Mouse (Mus musculus): ENCODE results near the gene Btbd7.

Gene Btbd7

DNA sequence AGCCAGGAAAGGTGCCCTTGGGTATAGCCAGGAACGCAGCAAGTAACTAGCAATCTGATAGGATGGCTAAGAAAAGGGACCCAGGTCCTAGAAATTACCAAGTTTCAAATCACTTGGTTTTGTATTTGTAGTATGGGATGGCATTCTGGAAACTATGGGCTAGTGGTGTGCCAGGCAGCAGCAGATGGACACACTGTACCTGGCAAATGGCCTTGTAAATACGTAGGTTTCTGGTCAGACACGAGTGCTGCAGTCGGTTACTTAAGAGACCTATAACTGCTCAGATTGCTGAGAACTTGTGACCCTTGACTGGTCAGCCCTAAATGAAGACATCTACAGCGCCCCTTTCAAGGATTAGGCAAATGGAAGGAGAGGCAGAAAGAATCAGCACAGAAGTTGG is 100.1 kb downstream of the Btbd7 start:
- no peak for DNase-seq

GRCm38 (mm10) chr12:102776035-102776434 is 102.2 kb downstream of the Btbd7 start:
- DNase-seq: no peak

DNA sequence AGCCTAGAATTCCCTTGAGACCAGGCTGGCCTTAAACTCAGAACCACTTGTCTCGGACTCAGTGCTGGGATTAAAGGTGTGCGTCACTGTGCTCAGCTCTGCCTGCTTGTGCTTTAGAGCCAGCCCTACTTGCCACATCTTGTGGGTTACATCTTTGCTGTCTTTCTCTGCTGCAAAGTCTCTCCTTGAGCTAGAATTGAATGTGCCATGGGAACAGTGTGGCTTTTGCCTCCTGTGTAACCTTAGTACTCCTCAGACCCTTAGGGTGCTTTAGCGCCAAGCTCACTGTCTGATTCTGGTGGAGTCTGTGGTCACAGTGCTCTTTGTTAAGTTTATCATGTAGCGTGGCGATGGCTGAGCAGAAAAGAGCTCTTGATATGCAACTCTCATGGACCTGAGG is 105.6 kb downstream of the Btbd7 start:
- DNase-seq: no peak

- no peak for DNase-seq
Measured at GRCm38 (mm10) chr12:102771601-102772000, 106.7 kb downstream of the Btbd7 start.

DNA sequence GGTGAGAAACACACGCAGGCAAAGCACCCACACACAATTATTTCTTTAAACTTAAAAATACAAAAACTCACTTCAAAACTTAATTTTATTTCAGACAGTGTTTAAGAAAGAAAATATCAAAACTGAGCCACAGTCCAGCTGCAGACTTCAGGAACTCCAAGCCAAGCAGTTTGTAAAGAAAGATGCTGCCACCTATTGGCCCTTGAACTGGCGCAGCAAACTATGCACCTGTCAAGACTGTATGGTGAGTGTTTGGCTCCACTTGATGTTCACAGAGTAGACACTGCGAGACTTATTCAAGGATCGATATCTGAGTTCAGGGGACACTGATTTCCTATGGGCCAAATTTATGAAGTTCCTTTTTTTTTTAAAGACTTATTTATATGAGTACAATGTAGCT is 109.3 kb downstream of the Btbd7 start:
- no peak for DNase-seq

DNA sequence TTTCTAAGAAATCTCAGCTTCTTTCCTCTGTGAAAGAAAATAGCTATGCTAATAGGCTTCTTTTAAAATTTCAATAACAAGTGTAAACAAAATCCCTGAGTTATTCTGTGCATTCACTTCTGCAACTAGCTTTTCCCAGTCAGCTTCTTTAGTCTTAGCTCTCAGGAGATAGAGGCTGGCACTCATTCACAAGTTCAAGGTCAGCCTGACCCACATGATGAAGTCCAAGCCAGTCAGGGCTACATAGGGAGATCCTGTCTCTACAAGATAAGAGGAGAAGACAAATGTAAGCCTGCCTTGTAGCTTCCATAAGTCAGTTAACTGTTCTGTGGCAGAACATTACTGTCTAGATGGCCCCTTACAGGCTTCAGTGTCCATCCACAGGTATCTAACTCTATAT is 114.6 kb downstream of the Btbd7 start:
- no peak for DNase-seq

DNA sequence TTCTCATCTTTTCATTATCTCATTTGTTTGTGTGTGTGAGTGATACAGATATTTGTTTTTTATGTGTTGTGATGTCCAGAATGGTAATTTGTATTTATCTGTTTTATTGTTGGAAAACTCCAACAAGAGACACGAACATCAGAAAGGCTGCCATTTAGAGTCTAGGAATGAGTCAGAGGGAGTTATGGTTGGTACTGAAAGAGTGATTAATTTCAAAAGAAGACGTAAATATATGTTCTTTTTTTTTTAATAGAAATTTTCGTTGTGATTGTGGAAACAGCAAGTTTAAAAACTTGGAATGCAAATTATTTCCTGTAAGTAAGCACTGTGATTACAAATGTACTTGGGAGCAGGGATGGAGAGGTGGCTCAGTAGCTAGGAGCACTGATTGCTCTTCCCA is 116.6 kb downstream of the Btbd7 start:
- no peak for DNase-seq

DNA sequence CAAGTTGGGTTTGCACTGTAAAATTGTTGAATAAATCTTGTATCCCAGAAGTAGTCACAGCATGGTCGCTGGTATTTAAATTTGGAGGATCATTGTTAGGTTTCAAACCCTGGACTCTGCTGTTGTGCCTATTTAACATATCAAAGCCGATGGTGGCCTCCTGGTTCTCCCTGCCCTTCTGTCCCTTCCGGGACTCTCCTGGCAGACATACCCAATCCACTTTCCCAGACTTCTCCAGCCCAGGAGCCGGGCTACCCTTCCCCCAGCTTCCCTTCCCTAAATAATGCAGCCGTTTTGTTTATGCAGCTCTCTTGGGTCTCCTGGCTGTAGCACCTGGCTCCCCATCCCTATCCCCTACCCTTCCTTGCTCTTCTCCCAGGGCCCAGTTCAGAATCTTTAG is 119.3 kb downstream of the Btbd7 start:
- DNase-seq: no peak

- DNase-seq: no peak
Measured at GRCm38 (mm10) chr12:102758403-102758756, 119.9 kb downstream of the Btbd7 start, which contains the start of gene Gm20604. Gene Gm20604 (minus strand): TSS chr12:102758672.

- peak; percentile 98 for DNase-seq
Measured at GRCm38 (mm10) chr12:102757689-102758402, 120.4 kb downstream of the Btbd7 start, which contains the start of the genes Gm28051, Gon7 and Ubr7. Gene Gm28051 (minus strand): TSS chr12:102757765. Gene Gon7 (minus strand): TSS chr12:102757803. Gene Ubr7 (plus strand): TSS chr12:102757967.

- no peak for DNase-seq
Measured at GRCm38 (mm10) chr12:102757055-102757688, 121.1 kb downstream of the Btbd7 start.

DNA sequence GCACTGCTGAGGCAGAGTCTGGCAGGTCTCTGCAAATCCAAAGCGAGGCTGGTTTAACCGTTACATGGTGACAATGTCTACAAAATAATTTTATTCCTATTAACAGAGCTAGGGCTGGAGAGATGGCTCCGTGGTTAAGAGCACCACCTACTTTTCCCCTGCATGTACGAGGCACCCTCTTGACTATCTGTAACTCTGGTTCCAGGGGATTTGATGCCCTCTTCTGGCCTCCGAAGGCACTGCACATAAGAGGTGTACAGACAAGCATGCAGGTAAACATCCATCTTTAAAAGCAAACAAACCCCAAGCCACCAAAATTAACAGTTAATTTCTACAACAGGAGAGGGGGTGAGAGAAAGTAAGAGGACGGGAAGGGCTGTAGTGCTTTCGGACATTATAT is 122.0 kb downstream of the Btbd7 start:
- no peak for DNase-seq

DNA sequence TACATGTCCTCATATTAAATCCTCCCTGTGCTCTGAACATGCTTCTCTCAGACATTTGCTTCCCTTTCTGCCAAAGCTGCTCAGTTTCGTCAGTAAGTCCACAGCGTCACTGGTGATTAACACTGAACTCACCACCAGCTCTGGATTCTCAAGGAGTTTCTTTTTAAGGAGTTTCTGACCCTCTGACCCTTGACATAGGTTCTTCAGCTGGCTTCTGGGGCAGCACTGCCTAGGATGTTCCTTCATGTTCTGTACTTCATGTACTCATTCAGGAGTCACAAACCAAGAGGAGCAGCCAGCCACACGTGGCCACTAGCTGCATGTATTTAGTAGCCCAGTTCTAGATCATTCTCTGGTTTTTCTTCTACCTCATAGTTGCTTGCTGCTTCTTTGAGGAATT is 130.0 kb downstream of the Btbd7 start:
- DNase-seq: no peak

- DNase-seq: no peak
Measured at GRCm38 (mm10) chr12:102744839-102745238, 133.4 kb downstream of the Btbd7 start.

DNA sequence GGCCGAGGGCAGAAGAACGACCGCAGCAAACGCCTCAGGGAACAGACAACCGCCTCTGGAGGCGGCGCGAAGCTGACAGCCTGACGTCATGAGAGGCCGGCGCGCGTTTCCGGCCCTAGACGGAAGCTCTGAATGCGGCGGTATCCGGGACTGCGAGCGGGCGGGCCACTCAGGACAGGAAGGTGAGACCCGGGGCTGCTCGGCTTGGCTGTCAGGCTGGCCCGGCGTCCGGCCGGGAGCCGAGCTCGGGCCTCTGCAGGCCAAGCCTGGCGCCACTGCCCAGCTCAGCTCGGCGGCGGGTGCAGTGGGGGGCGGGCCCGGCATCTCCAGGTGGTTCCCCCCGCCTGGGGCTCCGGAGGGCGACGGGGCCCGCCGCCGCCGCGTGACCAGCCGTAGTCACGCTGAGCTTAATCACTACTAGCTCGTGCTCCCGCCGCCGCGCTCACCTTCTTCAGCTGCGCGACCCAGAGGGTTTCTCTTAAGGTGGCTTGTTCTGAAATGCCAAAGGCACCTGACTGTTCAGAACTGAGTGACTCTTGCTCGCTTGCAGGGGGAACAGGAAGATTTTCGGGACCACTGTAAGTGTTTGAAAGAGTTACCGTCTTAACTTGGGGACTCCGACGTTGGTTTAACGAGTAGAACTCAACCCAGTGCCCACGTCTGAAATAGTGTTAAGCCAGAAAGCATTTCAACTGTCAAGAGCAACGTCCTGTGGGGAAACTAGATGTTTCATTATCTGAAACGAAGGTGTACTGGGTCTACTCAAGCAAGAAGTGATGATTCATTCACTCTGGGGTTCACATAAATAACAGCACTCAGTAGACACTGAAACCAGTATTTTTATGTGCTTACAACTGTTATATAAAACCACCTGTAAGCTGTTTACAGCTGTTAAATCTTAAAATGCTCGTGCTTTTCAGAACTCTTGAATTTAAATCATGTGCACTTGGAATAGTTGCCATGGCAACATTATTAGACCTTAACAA is 134.4 kb downstream of the Btbd7 start, which contains the start of the genes Moap1 and Tmem251:
Gene Moap1 (minus strand): TSS at position 73 of the 986 bp plus-strand sequence.
Gene Tmem251 (plus strand): TSS at position 174 of the 986 bp plus-strand sequence.
- DNase-seq: peak; percentile 93

- no peak for DNase-seq
Measured at GRCm38 (mm10) chr12:102743036-102743588, 135.2 kb downstream of the Btbd7 start.

DNA sequence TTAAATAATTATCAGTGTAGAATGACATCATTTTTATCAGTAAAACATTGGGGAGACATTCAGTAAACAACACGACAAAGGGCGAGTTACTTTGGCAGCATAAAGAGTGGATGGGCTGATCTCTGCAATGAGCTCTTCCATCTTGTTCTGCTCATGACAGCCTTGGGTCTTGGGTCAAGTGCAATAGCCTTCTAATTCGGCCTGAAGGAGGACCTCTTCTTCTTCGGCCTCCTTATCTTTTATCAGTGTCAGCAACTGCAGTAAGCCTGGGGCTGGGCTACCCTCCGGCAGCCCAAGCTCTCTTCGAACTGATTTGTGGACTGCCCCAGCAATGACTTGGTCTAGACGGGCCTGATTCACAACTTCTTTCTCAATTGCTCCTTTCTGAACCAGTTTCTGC is 136.2 kb downstream of the Btbd7 start:
- no peak for DNase-seq

DNA sequence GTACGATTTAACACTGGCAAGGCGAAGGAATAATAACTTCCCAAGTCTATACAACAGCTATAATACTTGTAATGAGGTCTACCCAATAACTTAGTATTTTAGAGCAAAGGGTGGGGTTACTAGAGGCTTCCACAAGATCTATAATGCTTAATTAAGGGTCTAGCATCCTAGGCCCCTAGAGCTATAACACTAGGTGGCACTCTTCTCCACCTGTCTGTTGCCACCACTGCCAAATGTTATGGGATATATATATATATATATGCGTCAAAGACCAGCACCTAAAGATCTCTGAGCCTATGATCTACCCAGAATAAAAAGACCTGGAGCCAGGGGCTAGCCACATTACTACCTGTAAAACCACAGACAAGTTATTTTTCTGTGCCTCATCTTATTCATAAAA is 138.0 kb downstream of the Btbd7 start:
- no peak for DNase-seq

DNA sequence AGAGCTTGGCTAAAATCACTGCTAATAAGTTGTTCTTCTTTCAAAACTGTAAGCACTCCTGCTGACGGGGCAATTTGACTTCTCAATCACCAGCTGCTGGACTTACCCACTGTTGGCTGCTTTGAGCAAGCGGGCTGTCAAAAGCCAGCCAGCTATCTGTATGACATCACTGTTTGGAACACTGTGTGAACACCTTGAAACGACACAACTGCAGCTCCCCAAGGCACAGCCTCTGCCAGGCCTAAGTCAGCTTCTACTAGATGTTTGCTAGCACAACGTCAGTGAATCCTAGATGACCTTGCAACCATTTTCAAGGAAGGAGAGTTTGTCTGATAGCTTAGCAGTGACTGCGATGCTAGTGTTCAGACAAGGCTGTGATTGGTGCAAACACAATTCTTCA is 139.2 kb downstream of the Btbd7 start:
- DNase-seq: no peak

DNA sequence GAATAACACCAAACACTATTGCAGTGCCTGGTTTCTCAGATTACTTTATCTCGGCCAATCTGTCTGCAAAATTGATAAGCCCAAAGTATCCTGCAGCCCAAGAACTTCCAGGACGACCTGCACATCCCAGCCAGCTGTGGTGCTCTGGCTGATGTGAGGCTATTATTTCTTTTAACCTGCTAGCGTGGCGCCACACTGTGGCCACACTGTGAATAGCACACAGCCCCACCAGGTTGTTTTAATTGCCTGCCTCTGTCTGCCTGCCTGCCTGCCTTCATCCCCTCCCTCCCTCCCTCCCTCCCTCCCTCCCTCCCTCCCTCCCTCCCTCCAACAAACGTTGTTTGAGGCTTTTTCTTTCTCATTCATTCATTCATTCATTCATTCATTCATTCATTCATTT is 144.9 kb downstream of the Btbd7 start:
- DNase-seq: peak; percentile 26

DNA sequence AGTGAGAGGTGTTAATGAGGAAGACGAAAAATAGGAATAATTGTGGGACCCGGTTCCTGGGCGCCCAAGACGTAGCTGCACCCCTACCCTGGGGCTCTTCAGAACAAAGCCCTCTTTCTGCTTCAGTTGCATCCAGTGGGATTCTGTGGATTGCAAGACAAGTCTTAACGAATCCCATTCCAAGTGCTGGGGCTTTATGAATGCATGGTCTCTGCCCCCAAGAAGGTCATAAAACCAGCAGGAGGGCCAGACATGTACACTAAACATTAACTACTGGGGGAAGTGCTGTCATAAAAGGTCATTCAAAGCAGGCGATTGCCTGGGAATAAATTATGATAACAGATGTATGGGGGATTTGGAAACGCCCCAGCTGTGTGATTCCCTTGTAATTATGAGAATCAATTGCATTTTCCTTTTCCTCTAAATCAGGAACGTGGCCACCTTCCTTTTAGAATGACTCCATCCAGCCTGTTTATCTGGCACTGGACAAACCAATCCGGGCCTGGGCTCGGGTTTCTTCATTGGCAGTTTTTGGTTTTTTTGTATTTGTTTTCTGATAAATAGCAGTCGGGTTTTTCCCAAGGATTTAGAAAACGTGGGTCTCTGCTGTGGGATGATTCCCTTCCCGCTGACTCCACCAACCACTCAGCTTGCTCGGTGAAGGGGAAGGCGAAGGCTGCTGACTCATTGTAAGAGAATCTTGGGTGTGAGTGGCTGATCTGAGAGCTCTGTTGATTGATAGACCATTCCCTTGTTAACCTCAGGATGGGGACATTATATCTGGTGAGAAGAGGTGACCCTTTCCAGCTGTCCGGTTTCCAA is 147.3 kb downstream of the Btbd7 start:
- no peak for DNase-seq

Data from right cerebral cortex, postnatal 25 days (tissue).